Mouse (Mus musculus) liver, embryonic 12.5 days (tissue): Measurements from ENCODE around the gene Ppp1r9b. TPM values are rescaled to one million over a fixed set of nuclear protein-coding genes. Genes with fewer than 3 reads are reported as not detected.
A peak's percentile ranks its signal among the peaks of the same experiment; 100 is the strongest.

Source experiments
- ATAC-seq: fragments of 200-750 bp; cut with Nextera tagmentation; 2 replicates; pipeline ENCODE4 v1.8.0; 2017; ENCODE audit warnings: moderate number of reproducible peaks, mild to moderate bottlenecking, moderate library complexity
- H3K27ac ChIP-seq: fragments of 300-500 bp; sonication (generic); 2 replicates; pipeline ENCODE4 v1.5.1; 2016; ENCODE audit warnings: mild to moderate bottlenecking
- H3K27me3 ChIP-seq: fragments of 300-500 bp; sonication (generic); replicated peaks from 2 replicates; pipeline ENCODE4 v1.6.1; 2016; ENCODE audit warnings: mild to moderate bottlenecking, moderate library complexity
- H3K36me3 ChIP-seq: fragments of 300-500 bp; sonication (generic); 2 replicates; pipeline ENCODE4 v1.6.1; 2016; ENCODE audit warnings: mild to moderate bottlenecking, moderate library complexity
- H3K4me1 ChIP-seq: fragments of 300-500 bp; sonication (generic); 2 replicates; pipeline ENCODE4 v1.6.1; 2016
- H3K4me2 ChIP-seq: fragments of 300-500 bp; sonication (generic); 2 replicates; pipeline ENCODE4 v1.6.1; 2016; ENCODE audit warnings: mild to moderate bottlenecking, moderate library complexity
- H3K4me3 ChIP-seq: fragments of 300-500 bp; sonication (generic); 2 replicates; pipeline ENCODE4 v1.5.1; 2016; ENCODE audit warnings: mild to moderate bottlenecking, moderate library complexity
- H3K9ac ChIP-seq: fragments of 300-500 bp; sonication (generic); 2 replicates; pipeline ENCODE4 v1.6.1; 2016; ENCODE audit warnings: mild to moderate bottlenecking, moderate library complexity
- H3K9me3 ChIP-seq: fragments of 300-500 bp; sonication (generic); replicated peaks from 2 replicates; pipeline ENCODE4 v1.6.1; 2016; ENCODE audit warnings: mild to moderate bottlenecking, moderate library complexity
- WGBS: fragments of 180-500 bp; shearing (Covaris S2); methylation state at CpG from one replicate; pipeline ENCODE4 v1.1.7; 2016; ENCODE audit not compliant: insufficient replicate concordance; 5-methylcytosine and 5-hydroxymethylcytosine counted together
- polyA plus RNA-seq: library from polyadenylated mRNA; unstranded; fragments of >200 nt; fragmentation: Nextera tagmentation; extraction: Ambion mirVana; gene quantifications from 2 replicates; pipeline ENCODE4 v1.2.1, GENCODE M21; 2016

Gene Ppp1r9b
- polyA plus RNA-seq, 1 experiment from 2014 or later: 13.4 TPM

- Histone ChIP-seq H3K27me3 (peaks cover 16% of the 10 kb centered on the region; the same call in 1 of the 2 replicates), H3K27ac (no peak overlapping the region), H3K9ac (no peak overlapping the region), H3K36me3 (peaks cover 34% of the 10 kb centered on the region), H3K4me3 (no peak overlapping the region), H3K4me1 (peaks cover 26% of the 10 kb centered on the region), H3K4me2 (no peak overlapping the region), H3K9me3 (no peaks in the 10 kb centered on the region)
- ATAC-seq: no peak
- 45% methylated on average over 13 of the region's 13 CpGs for WGBS
Observed at GRCm38 (mm10) chr11:95027850-95028470, 37.1 kb downstream of the Ppp1r9b start.

GRCm38 (mm10) chr11:95032945-95033344 lies 42.1 kb downstream of the Ppp1r9b start:
- H3K4me3 ChIP-seq: no peak overlapping the region
- ATAC-seq: 0 out of 2 replicates have a peak, but pooled peaks have one; percentile 30
- 32% methylated on average over 6 of the region's 6 CpGs for WGBS
- H3K27me3 ChIP-seq: peaks cover 42% of the 10 kb centered on the region
- H3K36me3 ChIP-seq: no peaks in the 10 kb centered on the region
- H3K27ac ChIP-seq: no peak overlapping the region
- H3K9me3 ChIP-seq: no peaks in the 10 kb centered on the region
- no peak overlapping the region for H3K9ac ChIP-seq
- no peak overlapping the region for H3K4me2 ChIP-seq
- H3K4me1 ChIP-seq: peaks cover 18% of the 10 kb centered on the region

GRCm38 (mm10) chr11:95033617-95034016 lies 42.8 kb downstream of the Ppp1r9b start:
- no peaks in the 10 kb centered on the region for H3K36me3 ChIP-seq
- peak overlapping the region; percentile 8; the same call in 1 of the 2 replicates for H3K4me2 ChIP-seq
- ATAC-seq: no peak
- no peak overlapping the region for H3K27ac ChIP-seq
- WGBS: 51% methylated on average over 14 of the region's 14 CpGs
- H3K9ac ChIP-seq: no peak overlapping the region
- no peak overlapping the region for H3K4me3 ChIP-seq
- peaks cover 37% of the 10 kb centered on the region for H3K27me3 ChIP-seq
- H3K9me3 ChIP-seq: no peaks in the 10 kb centered on the region
- peaks cover 22% of the 10 kb centered on the region for H3K4me1 ChIP-seq

GRCm38 (mm10) chr11:95034902-95035301 lies 44.1 kb downstream of the Ppp1r9b start:
- Histone ChIP-seq H3K4me1 (peaks cover 27% of the 10 kb centered on the region), H3K27me3 (peaks cover 37% of the 10 kb centered on the region), H3K9ac (no peak overlapping the region), H3K36me3 (no peaks in the 10 kb centered on the region; the same call in 1 of the 2 replicates), H3K4me2 (no peak overlapping the region), H3K4me3 (no peak overlapping the region), H3K9me3 (no peaks in the 10 kb centered on the region), H3K27ac (no peak overlapping the region)
- 68% methylated on average over 10 of the region's 10 CpGs for WGBS
- ATAC-seq: no peak

GRCm38 (mm10) chr11:95036521-95036920 lies 45.7 kb downstream of the Ppp1r9b start:
- no peak for ATAC-seq
- Histone ChIP-seq H3K36me3 (no peaks in the 10 kb centered on the region; the same call in 1 of the 2 replicates), H3K9ac (no peak overlapping the region), H3K4me3 (no peak overlapping the region), H3K4me2 (no peak overlapping the region), H3K4me1 (peaks cover 40% of the 10 kb centered on the region), H3K9me3 (no peaks in the 10 kb centered on the region), H3K27ac (no peak overlapping the region), H3K27me3 (peaks cover 37% of the 10 kb centered on the region)
- WGBS: 89% methylated on average over 5 of the region's 5 CpGs

GRCm38 (mm10) chr11:95037306-95037705 lies 46.5 kb downstream of the Ppp1r9b start:
- Histone ChIP-seq H3K27me3 (peaks cover 35% of the 10 kb centered on the region), H3K27ac (no peak overlapping the region), H3K4me1 (peaks cover 48% of the 10 kb centered on the region), H3K4me3 (no peak overlapping the region), H3K36me3 (no peaks in the 10 kb centered on the region; the same call in 1 of the 2 replicates), H3K4me2 (no peak overlapping the region), H3K9me3 (no peaks in the 10 kb centered on the region), H3K9ac (no peak overlapping the region)
- 65% methylated on average over 6 of the region's 6 CpGs for WGBS
- no peak for ATAC-seq

GRCm38 (mm10) chr11:95038156-95038817 lies 47.5 kb downstream of the Ppp1r9b start:
- H3K27ac ChIP-seq: no peak overlapping the region; the same call in 1 of the 2 replicates

GRCm38 (mm10) chr11:95038818-95039655 lies 48.2 kb downstream of the Ppp1r9b start:
- no peak for ATAC-seq
- Histone ChIP-seq H3K4me2 (no peak overlapping the region), H3K4me1 (peaks cover 37% of the 10 kb centered on the region), H3K36me3 (no peaks in the 10 kb centered on the region; the same call in 1 of the 2 replicates), H3K27ac (no peak overlapping the region), H3K4me3 (no peak overlapping the region), H3K9me3 (no peaks in the 10 kb centered on the region), H3K9ac (no peak overlapping the region), H3K27me3 (peaks cover 21% of the 10 kb centered on the region)
- 74% methylated on average over 13 of the region's 13 CpGs for WGBS

More at GRCm38 (mm10) chr11:95038156-95038817, 47.5 kb downstream of the Ppp1r9b start:
- Histone ChIP-seq H3K4me1 (peaks cover 45% of the 10 kb centered on the region), H3K4me3 (no peak overlapping the region), H3K9ac (no peak overlapping the region), H3K4me2 (no peak overlapping the region), H3K36me3 (no peaks in the 10 kb centered on the region; the same call in 1 of the 2 replicates), H3K9me3 (no peaks in the 10 kb centered on the region), H3K27me3 (peaks cover 25% of the 10 kb centered on the region)
- ATAC-seq: no peak
- WGBS: 76% methylated on average over 14 of the region's 14 CpGs

GRCm38 (mm10) chr11:95039766-95040165 lies 48.9 kb downstream of the Ppp1r9b start:
- H3K27me3 ChIP-seq: peaks cover 21% of the 10 kb centered on the region; the same call in 1 of the 2 replicates
- no peaks in the 10 kb centered on the region; the same call in 1 of the 2 replicates for H3K36me3 ChIP-seq
- H3K4me2 ChIP-seq: peak overlapping the region; percentile 96
- 79% methylated on average over 4 of the region's 4 CpGs for WGBS
- no peak for ATAC-seq
- peak overlapping the region; percentile 69; the same call in 1 of the 2 replicates for H3K27ac ChIP-seq
- no peak overlapping the region for H3K9ac ChIP-seq
- H3K4me3 ChIP-seq: peak overlapping the region; percentile 75; the same call in 1 of the 2 replicates
- H3K4me1 ChIP-seq: peaks cover 34% of the 10 kb centered on the region
- no peaks in the 10 kb centered on the region for H3K9me3 ChIP-seq

- Histone ChIP-seq H3K9me3 (no peaks in the 10 kb centered on the region), H3K4me1 (peaks cover 34% of the 10 kb centered on the region), H3K9ac (peak overlapping the region; percentile 84), H3K27me3 (peaks cover 22% of the 10 kb centered on the region), H3K4me3 (peak overlapping the region; percentile 75), H3K27ac (peak overlapping the region; percentile 69), H3K4me2 (peak overlapping the region; percentile 96), H3K36me3 (no peaks in the 10 kb centered on the region; the same call in 1 of the 2 replicates)
- 3% methylated on average over 20 of the region's 20 CpGs for WGBS
- peak; percentile 40 for ATAC-seq
Observed at GRCm38 (mm10) chr11:95040491-95041138, 49.8 kb downstream of the Ppp1r9b start.

GRCm38 (mm10) chr11:95041139-95041609 lies 50.3 kb downstream of the Ppp1r9b start, which contains the start of gene Pdk2:
Gene Pdk2, minus strand, starts transcription at chr11:95041354.
- WGBS: under 1% methylated on average over 41 of the region's 41 CpGs

More at GRCm38 (mm10) chr11:95041139-95041609, 50.3 kb downstream of the Ppp1r9b start, which contains the start of gene Pdk2:
- Histone ChIP-seq H3K27me3 (peaks cover 24% of the 10 kb centered on the region), H3K9ac (peak within 1 kb of the TSS; percentile 84), H3K9me3 (no peaks in the 10 kb centered on the region), H3K4me3 (peak within 1 kb of the TSS; percentile 75), H3K36me3 (no peaks in the 10 kb centered on the region; the same call in 1 of the 2 replicates), H3K4me1 (peaks cover 34% of the 10 kb centered on the region), H3K4me2 (peak within 1 kb of the TSS; percentile 96), H3K27ac (peak within 1 kb of the TSS; percentile 74)
- peak; percentile 97 for ATAC-seq
